Mouse (Mus musculus): ENCODE data around the gene Foxd3.

DNA sequence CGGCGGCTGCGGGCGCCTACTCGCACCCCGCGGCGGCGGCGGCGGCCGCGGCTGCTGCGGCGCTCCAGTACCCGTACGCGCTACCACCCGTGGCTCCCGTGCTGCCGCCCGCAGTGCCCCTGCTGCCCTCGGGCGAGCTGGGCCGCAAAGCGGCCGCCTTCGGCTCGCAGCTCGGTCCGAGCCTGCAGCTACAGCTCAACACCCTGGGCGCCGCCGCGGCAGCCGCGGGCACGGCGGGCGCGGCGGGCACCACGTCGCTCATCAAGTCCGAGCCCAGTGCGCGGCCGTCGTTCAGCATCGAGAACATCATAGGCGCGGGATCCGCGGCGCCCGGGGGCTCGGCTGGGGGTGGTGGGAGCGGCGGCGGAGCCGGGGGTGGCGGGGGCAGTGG, 1.3 kb downstream of the Foxd3 start:
- no peak for TF ChIP-seq CTCF (IDR thresholded peaks at IDR 0.05; ENCODE audit: extremely low read depth, insufficient read length, insufficient replicate concordance, low read depth, low read length)
- TF ChIP-seq POLR2A (IDR thresholded peaks at IDR 0.05; ENCODE audit: low read depth, low read length): no peak

Measured in small intestine, adult 2 months (tissue).